Mouse (Mus musculus) layer of hippocampus, adult 8-10 months (tissue): ENCODE measurements around the gene Acad11. TPM values are rescaled to one million over a fixed set of nuclear protein-coding genes. Genes with fewer than 3 reads are reported as not detected.

Experiments
- DNase-seq, 2 experiments: peaks; one replicate each; pipeline ENCODE4 v3.0.0; 2022; ENCODE audit warnings: low spot score in 2 of 2
- total RNA-seq, 4 experiments: library from RNA; stranded (reverse); gene quantifications; 2 replicates each; pipeline ENCODE4 v1.2.4; 2022

Gene Acad11
- total RNA-seq, 4 experiments from 2014 or later: 22.8 to 25.0 (median 22.9) TPM

- DNase-seq: no peak
Measured at GRCm38 (mm10) chr9:104142805-104143204, 79.6 kb downstream of the Acad11 start.

- DNase-seq: no peak
Measured at GRCm38 (mm10) chr9:104144314-104144996, 81.3 kb downstream of the Acad11 start.

- DNase-seq: no peak
Measured at GRCm38 (mm10) chr9:104146683-104147082, 83.5 kb downstream of the Acad11 start.

GRCm38 (mm10) chr9:104148969-104149368, 85.8 kb downstream of the Acad11 start:
- no peak for DNase-seq

DNA sequence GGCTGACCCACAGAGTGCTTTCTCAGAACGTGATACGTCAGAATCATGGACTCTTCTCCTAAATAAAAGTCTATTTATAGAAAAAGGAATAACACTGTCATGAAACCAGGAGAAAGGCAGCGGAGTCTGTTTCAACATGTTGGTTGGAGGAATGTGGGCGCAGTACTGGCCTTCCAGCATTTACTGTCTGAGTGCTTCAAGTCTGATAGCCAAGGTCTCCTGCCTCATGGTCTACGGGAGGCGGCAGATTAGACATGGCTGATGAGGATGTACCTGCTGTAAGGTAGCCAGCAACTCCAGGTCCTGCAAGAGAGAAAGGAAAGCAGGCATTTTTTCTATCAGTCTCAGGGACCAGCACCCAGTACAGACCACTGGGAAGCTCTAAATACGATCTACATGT, 88.9 kb downstream of the Acad11 start:
- no peak for DNase-seq

- DNase-seq: no peak
Measured at GRCm38 (mm10) chr9:104155100-104155715, 92.0 kb downstream of the Acad11 start.

GRCm38 (mm10) chr9:104156506-104156905, 93.3 kb downstream of the Acad11 start:
- no peak for DNase-seq

- no peak for DNase-seq
Measured at GRCm38 (mm10) chr9:104157291-104157690, 94.1 kb downstream of the Acad11 start.

- no peak for DNase-seq
Measured at GRCm38 (mm10) chr9:104161117-104161516, 97.9 kb downstream of the Acad11 start.

DNA sequence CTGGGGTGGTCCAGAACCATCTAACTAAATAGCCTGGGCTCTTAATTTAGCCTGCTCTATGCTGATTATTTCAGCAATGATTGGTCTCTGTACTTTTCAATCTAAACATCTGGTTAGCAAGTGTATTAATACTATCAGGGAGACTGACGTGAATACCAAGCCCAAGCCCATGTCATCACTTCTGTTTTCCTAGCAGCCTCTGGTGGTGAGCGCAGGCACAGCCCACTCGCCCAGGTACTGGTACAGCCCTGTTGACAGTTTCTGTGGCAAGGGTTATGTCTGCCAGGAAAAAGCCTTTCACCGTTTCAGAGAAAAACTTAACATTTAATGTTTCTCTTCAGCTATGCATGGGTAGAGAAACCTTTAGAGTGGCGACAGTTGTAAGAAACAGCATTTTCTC, 101.0 kb downstream of the Acad11 start:
- no peak for DNase-seq

DNA sequence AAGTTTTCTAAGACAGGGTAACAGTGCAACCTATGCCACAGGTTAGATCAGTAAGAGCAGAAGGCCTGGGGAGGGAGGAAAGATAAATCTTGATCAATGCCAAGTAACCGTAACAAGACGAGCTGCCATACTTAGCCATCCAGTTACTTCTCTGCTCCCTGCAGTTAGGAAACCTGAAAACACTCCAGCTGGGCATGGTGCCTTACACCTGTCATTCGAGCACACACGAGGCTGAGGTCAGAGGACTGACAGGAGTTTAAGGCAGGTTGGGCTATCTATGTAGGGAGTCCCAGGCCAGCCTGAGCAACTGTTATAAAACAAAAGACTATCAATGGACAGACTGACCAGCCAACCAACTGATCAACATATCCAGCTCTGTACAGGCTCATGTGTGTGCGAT, 102.7 kb downstream of the Acad11 start:
- no peak for DNase-seq

DNA sequence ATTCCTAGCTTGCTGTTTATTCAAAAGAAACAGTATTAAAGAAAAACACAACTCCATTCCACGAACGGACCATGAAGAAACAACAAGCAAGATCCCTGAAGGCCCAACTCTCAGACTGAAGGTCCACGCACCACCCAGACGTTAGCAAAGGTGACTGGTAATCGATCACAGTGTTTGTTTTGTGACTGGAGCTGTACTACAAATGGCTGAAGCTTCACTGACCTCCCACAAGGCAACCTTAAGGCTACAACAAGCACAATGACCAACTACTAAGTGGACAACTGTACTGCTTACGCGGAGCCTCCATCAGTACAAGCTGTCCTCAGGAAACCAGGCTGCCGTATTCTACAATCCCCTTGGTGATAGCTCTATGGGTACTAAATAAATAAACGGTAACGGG, 106.8 kb downstream of the Acad11 start:
- DNase-seq: no peak

DNA sequence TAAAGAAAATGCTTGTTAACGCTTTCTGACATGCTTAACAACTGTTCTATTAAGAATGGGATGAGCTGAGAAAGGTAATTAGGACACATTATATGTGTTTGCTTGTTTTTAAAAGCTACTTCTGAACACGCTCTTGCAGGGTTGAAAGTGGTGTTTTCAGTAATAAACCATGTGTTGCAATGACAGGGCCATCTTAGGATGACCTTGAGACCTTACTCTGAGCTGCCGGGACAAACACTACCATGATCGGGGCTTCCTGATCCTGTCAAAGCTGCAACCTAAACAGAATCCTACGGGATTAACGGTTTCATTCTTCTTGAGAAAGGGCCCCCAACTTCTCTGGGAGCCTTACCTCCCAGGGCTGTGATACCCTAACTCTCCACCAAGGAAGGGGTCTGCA, 108.5 kb downstream of the Acad11 start:
- DNase-seq: no peak

- no peak for DNase-seq
Measured at GRCm38 (mm10) chr9:104172342-104172741, 109.2 kb downstream of the Acad11 start.

Other genes with a start within 250 kb of the Acad11 start
- 10 to 100 TPM in 1 of 4 experiments, 1 to 10 TPM in 3; 6.9 to 10.6 (median 8.6) TPM for gene Nphp3, start 60.8 kb upstream of the Acad11 start, total RNA-seq
- gene Gm28305, start 22.7 kb upstream of the Acad11 start, total RNA-seq: not detected
- gene Uba5, start 243 bp upstream of the Acad11 start, total RNA-seq: 10 to 100 TPM; 39.2 to 45.8 (median 44.2) TPM
- under 1 TPM in 2 of 4 experiments, not detected in 2; 0.14 to 0.67 TPM for gene Ackr4, start 63.6 kb downstream of the Acad11 start, total RNA-seq
- 10 to 100 TPM; 62.6 to 72.7 (median 69.0) TPM for gene Dnajc13, start 199.6 kb downstream of the Acad11 start, total RNA-seq